Mouse (Mus musculus): ENCODE data around the gene Egf.

- TF ChIP-seq CTCF (IDR thresholded peaks at IDR 0.05; ENCODE audit: low read depth) (no peak), EP300 (optimal IDR thresholded peaks at IDR 0.05) (no peak)
Observed at GRCm38 (mm10) chr3:129714542-129715145, 40.5 kb downstream of the Egf start.
